Mouse (Mus musculus) induced T-regulatory cell, adult 2 months (primary cell): ENCODE results near the gene Plcd3.

ENCODE experiments used
- DNase-seq: peaks from one replicate; pipeline ENCODE4 v3.0.0-alpha.2; 2012; ENCODE audit warnings: low read depth

The Plcd3 gene

DNA sequence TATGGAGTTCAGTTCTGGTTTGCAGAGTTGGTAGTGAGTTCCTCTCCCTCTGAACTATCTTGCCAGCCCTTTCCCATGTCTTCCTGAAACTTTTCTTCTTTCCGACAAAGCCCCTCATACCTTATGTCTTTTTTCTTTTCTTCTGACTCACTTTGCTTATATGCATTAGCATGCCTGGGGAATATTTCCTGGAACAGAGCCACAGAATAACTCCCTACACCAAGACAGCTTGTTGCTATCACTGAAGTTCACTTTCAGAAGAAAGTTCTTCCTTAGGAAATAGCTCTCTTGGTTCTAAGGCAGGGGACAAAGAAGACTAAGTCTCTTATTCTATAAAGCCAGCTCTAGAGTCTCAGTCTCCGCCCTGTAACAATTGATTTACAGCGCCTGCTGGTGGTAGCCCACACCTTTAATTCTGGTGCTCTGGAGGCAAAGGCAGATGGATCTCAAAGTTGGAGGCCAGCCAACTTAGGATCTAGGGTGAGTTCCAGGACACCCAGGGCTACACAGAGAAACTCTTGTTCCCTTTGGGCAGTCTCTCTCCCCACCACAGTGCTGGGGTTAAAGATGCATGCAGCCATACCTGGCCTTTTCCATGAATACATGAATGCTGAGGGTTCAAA is 80.6 kb downstream of the Plcd3 start:
- no peak for DNase-seq
